Mouse (Mus musculus): ENCODE measurements around the gene Fbxo5.

Fbxo5 gene

GRCm38 (mm10) chr10:5805243-5805730 is at the start of gene Fbxo5:
Fbxo5 (minus strand) TSS chr10:5805600.
- peak; percentile 98 to 99 for DNase-seq (ENCODE audit: low spot score in 2 of 2)

- DNase-seq (ENCODE audit: low spot score in 2 of 2), result peak in 1 of 2 experiments; percentile 21
Measured at GRCm38 (mm10) chr10:5853290-5853868, 48.0 kb upstream of the Fbxo5 start.

GRCm38 (mm10) chr10:5846939-5847338 is 41.5 kb upstream of the Fbxo5 start:
- DNase-seq (ENCODE audit: low spot score in 2 of 2), result no peak

- peak in 1 of 2 experiments; percentile 22 for DNase-seq (ENCODE audit: low spot score in 2 of 2)
Measured at GRCm38 (mm10) chr10:5841369-5841768, 36.0 kb upstream of the Fbxo5 start.

- no peak for DNase-seq (ENCODE audit: low spot score in 2 of 2)
Measured at GRCm38 (mm10) chr10:5826336-5827025, 21.1 kb upstream of the Fbxo5 start.

- DNase-seq (ENCODE audit: low spot score in 2 of 2), result peak in 1 of 2 experiments; percentile 23
Measured at GRCm38 (mm10) chr10:5824779-5825178, 19.4 kb upstream of the Fbxo5 start.

- peak; percentile 91 to 92 for DNase-seq (ENCODE audit: low spot score in 2 of 2)
Measured at GRCm38 (mm10) chr10:5823740-5824491, 18.5 kb upstream of the Fbxo5 start, which contains the start of gene Mtrf1l. Mtrf1l (minus strand) TSS chr10:5823910.

GRCm38 (mm10) chr10:5823291-5823739 is 17.9 kb upstream of the Fbxo5 start:
- peak; percentile 9 to 16 for DNase-seq (ENCODE audit: low spot score in 2 of 2)

GRCm38 (mm10) chr10:5818772-5819171 is 13.4 kb upstream of the Fbxo5 start:
- DNase-seq (ENCODE audit: low spot score in 2 of 2), result no peak

GRCm38 (mm10) chr10:5815968-5816367 is 10.6 kb upstream of the Fbxo5 start:
- no peak for DNase-seq (ENCODE audit: low spot score in 2 of 2)

- no peak for DNase-seq (ENCODE audit: low spot score in 2 of 2)
Measured at GRCm38 (mm10) chr10:5813724-5814123, 8.3 kb upstream of the Fbxo5 start.

GRCm38 (mm10) chr10:5807683-5808082 is 2.3 kb upstream of the Fbxo5 start:
- no peak for DNase-seq (ENCODE audit: low spot score in 2 of 2)

- DNase-seq (ENCODE audit: low spot score in 2 of 2), result no peak
Measured at GRCm38 (mm10) chr10:5806996-5807395, 1.6 kb upstream of the Fbxo5 start.

GRCm38 (mm10) chr10:5806416-5806815 is 1.0 kb upstream of the Fbxo5 start:
- DNase-seq (ENCODE audit: low spot score in 2 of 2), result no peak

GRCm38 (mm10) chr10:5805731-5806307 is 419 bp upstream of the Fbxo5 start:
- DNase-seq (ENCODE audit: low spot score in 2 of 2), result peak; percentile 89 to 92

- DNase-seq (ENCODE audit: low spot score in 2 of 2), result no peak
Measured at GRCm38 (mm10) chr10:5804691-5805156, 676 bp downstream of the Fbxo5 start.

- no peak for DNase-seq (ENCODE audit: low spot score in 2 of 2)
Measured at GRCm38 (mm10) chr10:5803739-5804138, 1.7 kb downstream of the Fbxo5 start.

GRCm38 (mm10) chr10:5802866-5803265 is 2.5 kb downstream of the Fbxo5 start:
- DNase-seq (ENCODE audit: low spot score in 2 of 2), result no peak

GRCm38 (mm10) chr10:5800490-5800889 is 4.9 kb downstream of the Fbxo5 start:
- no peak for DNase-seq (ENCODE audit: low spot score in 2 of 2)

GRCm38 (mm10) chr10:5798069-5798468 is 7.3 kb downstream of the Fbxo5 start:
- no peak for DNase-seq (ENCODE audit: low spot score in 2 of 2)

GRCm38 (mm10) chr10:5790657-5791056 is 14.7 kb downstream of the Fbxo5 start:
- DNase-seq (ENCODE audit: low spot score in 2 of 2), result peak in 1 of 2 experiments; percentile 5

- DNase-seq (ENCODE audit: low spot score in 2 of 2), result no peak
Measured at GRCm38 (mm10) chr10:5786923-5787322, 18.5 kb downstream of the Fbxo5 start.
